Mouse (Mus musculus) MEL-GATA-1-ER (cell line): ENCODE measurements around the gene Rell1.

Experiments used
- DNase-seq: peaks from one replicate; pipeline ENCODE4 v3.0.0-alpha.2; 2012; ENCODE audit warnings: low read depth; ENCODE audit errors: extremely low read depth

Rell1 gene

DNA sequence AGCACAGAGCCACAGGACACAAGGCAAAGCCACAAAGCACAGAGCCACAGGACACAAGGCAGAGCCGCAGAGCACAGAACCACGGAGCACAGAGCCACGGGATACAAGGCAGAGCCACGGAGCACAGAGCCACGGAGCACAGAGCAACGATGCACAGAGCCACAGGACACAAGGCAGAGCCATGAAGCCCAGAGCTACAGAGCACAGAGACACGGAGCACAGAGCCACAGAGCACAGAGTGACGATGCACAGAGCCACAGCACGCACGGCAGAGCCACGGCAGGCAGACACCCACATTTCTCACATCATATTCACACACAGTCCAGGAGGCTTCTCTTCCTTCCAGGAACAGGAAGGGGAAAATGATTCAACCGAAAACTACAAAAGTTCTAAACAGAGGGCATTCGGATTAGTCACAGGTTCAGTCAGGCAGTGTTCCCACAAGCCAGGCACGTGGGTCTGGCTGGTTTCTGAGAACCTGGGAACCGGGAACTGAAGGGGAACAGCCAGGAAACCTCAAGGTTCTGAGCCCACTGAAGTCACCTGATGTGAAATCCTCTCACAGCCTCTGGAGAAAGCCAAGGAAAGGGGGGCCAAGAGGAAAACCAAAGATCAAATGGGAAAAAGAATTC is 15.2 kb downstream of the Rell1 start:
- no peak for DNase-seq

DNA sequence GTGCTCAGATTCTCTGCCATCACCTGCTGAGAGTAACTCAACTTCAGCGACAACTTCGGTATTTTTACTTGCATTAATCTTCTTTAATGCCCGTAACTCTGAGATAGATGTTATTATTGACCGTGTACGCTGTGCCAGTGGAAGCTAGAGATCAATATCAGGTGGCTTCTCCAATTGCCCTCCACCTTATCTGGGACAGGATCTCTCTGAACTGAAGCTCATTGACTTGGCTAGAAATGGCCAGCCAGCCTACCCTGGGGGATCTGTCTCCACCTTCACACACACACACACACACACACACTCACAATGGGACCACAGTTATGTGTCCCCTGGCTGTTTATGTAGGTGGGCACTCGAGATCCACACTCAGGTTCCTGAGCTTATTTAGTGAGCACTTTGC is 16.7 kb downstream of the Rell1 start:
- no peak for DNase-seq

DNA sequence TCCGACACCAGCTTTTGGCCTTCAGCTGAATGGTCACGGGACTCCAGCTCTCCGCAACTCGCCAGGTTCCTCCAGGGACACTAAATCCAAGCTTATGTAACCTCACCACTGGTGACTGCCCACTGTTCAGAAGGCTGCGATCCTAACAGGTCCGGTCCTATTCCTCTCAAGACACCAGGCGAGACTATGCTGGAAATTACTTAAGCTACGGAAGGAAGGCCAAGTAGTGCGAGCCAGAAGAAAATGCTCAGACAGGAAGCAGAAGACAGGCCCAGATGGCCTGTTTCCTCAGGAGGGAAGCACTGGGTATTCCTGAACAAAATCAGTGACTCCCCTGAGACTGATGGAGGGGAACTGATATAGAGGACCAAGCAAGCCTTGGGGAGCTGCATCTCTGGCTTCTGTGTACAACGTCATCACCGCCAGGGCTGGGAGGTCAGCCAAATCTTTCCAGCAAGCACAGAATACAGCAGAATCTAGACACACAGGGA is 17.2 kb downstream of the Rell1 start:
- no peak for DNase-seq

DNA sequence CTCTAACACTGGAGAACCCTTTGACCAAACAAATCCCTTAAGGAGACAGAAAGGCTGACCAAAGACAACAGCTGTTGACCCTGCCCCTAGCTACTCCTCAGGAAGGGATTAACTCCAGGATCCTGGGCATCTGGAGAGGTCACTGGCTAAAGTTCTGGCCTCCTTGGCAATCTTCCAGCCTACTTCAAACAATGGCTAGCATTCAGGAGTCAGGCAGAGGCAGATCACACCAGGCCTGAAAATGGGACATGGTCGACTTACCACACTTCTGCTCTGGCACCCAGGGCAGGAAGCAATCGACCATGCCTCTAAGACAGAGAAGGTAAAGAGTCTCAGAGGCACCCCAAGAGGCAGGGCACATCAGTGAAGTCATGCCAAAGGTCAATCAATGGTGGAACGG is 19.5 kb downstream of the Rell1 start:
- no peak for DNase-seq

DNA sequence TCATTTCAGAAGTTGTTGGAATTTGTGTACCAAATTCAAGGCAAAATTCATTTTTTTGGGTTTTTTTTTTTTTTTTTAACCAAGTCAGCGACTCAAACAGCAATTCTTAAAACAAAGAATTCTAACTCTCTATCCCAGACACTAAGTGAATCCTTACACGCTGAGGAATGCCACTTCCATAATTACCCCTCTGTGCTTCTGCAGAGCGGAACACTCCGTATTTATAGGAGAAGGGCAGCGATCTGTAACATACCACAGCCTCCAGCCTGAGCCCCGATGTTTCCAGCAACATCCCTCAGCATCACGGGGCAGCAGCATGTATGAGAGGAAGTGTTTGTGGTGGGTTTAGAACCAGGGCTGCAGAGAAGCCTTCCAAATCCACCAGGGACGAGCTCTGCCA is 21.2 kb downstream of the Rell1 start:
- no peak for DNase-seq

DNA sequence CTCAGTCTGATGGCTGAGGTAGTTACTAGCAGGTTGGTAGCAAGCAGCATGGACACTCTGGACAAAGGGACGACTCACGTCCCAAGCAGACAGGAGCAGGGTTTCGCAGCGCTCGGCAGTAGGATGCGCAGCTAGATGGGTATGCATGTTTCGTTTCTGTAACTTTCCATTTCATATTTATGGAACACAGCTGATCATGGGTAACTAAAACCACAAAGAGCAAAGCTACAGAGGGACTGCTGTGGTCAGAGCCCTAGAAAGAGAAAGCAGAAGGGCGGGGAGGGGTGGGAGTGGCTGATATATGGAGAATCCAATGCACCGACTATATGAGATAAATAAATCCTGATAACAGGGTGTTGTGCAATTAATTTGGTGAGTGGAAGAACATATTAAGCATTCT is 25.4 kb downstream of the Rell1 start:
- peak; percentile 20 for DNase-seq

DNA sequence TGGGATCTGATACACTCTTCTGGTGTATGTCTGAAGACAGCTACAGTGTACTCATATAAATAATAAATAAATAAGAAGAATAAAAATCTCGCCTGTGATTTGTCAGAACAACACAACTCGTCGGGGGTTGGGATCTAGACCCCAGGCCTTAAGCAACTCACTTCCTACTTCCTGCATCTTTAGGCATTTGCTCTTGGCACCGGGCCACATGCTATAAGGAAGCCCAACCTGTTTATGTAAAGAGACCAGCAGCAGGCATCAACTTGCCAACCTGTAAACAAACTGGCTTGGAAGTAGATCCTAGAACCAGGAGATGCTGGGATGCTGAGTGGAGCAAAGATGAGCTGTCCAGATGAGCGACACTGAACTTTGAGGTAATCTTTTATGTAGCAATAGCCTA is 26.8 kb downstream of the Rell1 start:
- peak; percentile 26 for DNase-seq

DNA sequence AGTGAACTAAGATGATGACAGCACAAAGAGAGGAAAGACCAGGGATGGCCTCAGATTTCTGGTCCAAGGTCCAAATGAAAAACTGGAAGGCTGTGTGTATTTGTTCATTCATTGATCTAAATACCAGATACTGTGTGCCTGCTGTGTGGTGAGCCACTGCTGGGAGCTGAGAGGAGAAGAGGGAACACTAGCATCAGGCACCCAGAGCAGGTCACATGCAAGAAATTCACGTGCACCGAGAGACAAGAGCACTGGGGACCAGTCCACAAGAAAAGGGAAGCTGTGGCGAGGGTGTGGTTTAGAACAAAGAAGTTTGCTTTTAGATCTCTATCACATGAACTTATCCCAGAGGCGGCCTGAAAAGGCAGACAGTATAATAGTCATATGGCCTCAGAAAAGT is 30.1 kb downstream of the Rell1 start:
- DNase-seq: peak; percentile 67

DNA sequence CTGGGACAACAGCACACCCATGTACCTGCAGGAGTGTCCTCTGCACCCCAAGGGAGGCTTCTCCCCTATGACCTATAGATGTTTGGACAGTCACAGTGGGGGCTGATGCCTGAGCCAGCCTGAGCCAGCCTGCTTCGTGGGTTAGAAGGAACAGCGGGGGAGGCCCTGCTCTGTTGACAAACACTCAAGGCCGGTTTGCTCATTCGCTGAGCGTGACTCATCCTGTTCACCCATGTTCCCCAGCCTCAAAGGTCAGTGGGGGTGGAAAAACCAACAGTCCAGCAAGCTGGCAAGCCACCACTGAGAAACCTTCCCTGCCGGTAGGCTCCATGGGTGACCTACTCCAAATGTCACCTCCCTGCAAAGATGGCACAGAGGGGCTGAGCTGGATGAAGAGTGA is 32.0 kb downstream of the Rell1 start:
- no peak for DNase-seq

DNA sequence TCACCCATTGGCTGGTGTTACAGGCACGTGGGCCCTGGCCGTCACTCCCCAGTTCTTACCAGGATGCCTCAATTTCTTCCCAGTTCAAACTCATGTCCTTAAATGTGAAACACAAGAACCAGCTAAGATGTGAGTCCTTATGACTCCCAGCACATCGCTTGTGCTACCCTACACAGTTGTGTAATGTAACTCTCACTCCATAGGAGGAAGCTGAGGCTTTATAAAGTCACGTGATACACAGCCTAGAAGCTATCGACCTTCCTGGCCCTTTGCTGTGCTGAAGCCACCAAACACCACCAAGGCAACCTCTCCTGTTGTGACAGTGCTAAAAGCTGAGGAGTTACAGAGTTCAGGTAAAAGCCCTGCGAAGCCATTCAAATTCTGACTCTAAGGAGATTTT is 33.1 kb downstream of the Rell1 start:
- no peak for DNase-seq

DNA sequence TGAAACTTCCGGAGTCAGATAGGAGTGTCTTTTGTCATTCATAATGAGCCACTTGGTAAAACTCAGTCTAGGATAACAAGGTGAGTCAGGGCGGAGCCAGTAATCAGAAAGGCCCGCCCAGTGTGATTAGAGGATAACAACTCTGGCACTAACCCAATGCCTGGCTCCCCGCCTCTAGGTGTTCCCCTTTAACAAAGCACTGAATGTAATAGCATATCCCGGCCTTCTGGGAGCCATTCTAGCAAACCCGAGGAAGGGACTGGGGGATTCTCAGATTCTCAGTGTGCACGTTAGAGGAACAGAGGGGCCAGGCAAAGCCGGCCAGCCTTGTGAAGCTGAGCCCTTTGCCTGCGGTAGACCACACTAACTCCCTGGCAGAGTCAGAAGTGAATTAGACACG is 35.9 kb downstream of the Rell1 start:
- no peak for DNase-seq

DNA sequence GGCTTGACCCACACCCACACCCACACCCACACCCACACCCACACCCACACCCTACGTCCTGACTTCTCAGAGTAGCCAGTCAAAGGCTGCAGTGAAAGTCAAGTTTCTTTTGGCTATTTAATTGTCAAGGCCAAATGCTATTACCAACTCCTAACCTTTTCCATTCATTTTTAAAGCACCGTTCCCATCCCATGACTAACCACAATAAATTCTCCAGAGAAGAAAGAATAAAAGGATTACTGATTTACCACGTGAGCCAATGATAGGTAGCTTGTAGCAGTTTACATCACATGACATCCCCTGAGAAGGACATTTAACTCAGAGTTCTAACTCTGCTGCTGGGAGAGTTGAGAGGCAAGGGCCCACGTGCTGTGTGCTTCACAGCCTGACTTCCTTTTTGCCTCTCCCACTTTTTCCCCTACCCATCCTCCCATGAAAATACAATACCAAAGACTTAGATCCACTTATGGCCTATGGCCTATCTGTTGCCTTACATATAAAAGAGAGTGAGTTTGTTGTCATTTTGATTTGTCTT is 37.8 kb downstream of the Rell1 start:
- DNase-seq: no peak

DNA sequence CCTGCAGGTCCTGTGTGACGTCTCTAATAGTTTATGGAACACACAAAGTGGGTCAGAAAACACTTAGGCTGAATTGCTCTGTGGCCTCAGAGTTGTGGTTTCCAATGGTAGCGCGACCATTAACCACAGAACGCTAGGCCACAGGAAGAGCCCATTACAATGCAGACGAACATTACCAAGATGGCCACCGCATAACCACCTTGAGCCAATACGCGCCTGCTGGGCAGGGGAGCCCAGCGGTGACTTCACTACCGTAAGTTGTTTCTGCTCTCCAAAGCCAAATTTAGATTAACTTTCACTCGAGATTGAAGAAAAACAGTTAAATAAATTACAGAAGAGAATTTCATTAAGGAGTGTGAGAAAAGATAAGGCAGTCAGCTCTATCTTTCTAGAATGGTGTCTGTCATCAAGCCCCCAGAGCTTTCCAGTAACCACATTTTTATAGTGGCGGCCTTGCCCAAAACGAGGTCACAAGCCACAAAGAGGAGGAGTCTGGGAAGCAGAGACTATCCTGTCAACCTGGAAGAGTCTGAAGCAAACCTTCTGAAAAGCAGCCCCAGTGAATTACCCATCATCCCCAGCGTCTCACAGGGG is 43.6 kb downstream of the Rell1 start:
- no peak for DNase-seq

DNA sequence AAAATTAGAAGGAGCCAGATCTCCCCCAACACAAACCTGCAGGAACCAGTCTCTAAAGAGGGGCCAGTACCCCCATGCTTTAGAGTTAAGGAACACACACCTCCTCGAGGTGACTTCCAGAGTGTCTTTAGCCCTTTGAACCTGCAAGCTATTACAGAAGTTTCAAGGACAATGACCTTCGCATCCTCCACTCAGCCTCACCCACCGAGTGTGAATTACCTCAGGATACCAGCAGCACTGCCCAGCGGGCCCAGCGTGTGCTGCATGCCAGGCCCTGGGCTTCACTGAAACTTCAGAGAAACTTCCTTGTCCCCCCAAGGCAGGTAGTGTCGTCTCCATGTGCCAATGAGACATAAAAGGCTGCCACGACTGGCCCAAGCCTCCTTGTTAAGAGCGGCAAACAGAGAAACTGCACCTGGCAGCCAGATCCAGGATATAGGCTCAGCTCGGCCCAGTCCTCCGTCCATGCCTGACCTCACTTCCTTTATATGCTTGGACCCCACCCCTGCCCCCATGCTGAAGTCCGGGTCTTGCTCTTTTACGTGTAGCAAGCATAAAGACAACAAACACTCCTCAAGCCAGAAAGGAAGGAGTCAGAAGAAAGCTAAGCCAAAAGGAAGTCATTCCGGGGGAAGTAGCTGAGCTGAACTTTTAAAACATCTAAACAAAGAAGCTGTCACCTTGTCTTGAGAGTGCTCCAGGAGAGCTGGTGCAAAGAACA is 45.2 kb downstream of the Rell1 start:
- DNase-seq: no peak

DNA sequence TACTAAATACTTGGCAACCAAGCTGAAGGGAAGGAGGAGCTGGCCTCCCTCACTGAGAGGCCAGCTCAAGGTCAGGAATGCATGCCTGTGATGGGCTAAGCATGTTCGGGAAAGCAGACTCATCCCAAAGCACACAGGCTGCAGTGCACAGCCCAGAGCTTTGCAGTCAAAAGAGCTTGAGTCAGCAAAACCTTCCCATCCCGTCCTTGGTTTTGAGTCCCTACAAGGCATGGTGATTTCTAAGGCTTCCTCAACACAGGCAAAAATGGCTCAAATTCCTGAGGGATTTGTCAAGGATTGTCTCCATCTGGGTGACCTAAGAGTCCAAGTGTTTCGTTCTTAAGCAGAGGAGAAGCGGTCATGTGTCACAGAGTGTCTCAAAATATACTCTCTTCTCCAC is 50.5 kb downstream of the Rell1 start:
- DNase-seq: no peak

DNA sequence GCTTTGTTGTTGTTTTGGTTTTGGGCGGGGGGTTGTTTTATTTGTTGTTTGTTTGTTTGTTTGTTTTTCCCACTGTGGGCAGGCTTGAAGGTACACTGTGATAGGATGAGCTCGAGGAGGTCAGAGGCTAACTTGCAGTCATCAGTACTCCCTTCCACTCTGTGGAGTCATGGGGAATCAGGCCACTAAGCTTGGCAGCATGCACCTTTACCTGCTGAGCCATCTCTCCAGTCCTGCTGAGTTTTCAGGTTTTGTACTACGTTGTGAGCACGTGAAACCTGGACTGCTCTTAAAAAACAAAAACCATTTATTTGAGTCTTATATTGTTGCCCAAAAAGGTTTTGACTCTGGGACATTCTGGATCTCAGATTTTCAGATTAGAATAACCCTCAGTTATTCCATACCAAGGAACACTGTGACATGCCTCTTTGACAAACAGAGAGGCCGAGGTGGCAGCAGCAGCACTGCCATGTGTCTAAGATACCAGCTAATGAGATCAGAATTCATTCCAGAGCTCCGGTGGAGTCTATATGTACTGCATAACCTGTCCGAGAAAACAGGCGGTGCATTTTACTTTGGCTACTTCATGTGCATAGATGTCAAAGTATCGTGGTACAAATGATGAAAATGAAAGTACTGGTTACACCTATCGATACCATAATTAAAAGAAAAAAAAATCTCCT is 52.1 kb downstream of the Rell1 start:
- DNase-seq: no peak

DNA sequence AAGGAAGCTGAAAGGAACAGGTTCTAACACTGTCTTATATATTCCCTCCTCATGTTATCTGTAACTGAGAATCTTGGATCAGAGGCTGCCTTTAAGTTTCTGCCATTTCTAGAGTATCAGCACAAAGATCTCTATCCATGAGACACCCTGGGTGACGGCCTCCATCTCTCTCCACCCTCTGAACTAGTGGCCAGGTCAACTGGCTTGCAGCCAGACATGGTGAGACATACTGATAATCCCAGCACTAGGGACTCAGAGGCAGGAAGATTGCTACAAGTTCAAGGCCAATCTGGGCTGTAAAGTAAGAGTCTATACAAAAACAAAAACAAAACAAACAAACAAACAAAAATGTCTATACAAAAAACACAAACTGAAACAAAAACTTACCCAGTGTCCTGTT is 53.8 kb downstream of the Rell1 start:
- DNase-seq: no peak

DNA sequence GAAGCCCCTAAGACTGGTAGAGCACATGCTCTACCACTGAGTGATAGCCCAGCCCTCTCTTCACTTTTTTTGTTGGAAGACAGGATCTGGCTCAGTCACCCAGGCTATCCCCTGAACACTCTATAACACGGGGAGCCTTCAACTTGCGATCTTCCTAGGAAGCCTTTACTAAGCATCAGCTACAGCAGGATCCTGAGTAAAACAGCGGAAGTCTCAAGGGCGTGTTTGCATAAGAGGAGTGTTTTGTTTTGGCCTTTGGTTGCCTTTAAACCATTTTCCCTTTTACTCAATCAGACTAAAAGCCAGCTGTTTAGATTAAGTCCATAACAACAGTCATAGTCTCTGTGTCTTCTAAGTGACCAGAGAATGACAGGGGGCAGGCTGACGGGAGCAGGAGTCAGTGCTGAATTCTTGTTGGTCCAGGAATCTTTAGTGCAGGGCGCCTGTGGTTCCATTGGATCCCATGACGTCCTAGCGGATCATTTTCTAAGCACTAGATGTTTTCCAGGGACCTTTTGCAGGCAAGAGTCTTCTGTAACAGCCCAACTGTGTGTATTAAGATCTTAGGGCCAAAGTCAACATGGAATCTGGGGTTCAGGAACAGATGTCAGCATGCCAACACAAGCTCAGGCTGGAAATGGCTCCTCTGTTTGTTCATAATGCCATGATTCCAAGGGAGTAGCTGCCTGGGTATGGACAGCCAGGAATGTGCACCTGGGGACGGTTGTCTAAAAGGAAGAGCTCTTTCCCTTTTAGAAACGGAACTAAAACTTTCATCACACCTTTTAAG is 58.3 kb downstream of the Rell1 start:
- no peak for DNase-seq

DNA sequence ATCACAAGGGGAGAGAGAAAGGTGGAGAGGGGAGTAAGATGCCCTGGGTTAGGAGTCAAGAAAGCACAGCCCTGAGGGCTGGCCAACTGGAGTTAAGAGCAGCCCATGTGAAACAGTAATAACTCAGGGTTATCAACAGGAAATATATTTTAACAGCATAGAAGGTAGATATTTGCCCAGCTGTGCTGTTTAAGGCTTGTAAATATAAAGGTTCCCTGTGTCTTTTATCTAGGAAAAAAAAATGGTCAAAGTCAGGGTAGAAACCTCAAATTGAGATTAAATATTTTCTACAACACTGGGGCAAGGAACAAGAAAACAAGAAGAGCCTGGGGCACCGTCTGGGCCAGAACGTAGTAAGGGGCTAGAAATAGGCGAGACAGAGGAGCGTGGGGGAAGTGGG is 61.2 kb downstream of the Rell1 start:
- peak; percentile 35 for DNase-seq

DNA sequence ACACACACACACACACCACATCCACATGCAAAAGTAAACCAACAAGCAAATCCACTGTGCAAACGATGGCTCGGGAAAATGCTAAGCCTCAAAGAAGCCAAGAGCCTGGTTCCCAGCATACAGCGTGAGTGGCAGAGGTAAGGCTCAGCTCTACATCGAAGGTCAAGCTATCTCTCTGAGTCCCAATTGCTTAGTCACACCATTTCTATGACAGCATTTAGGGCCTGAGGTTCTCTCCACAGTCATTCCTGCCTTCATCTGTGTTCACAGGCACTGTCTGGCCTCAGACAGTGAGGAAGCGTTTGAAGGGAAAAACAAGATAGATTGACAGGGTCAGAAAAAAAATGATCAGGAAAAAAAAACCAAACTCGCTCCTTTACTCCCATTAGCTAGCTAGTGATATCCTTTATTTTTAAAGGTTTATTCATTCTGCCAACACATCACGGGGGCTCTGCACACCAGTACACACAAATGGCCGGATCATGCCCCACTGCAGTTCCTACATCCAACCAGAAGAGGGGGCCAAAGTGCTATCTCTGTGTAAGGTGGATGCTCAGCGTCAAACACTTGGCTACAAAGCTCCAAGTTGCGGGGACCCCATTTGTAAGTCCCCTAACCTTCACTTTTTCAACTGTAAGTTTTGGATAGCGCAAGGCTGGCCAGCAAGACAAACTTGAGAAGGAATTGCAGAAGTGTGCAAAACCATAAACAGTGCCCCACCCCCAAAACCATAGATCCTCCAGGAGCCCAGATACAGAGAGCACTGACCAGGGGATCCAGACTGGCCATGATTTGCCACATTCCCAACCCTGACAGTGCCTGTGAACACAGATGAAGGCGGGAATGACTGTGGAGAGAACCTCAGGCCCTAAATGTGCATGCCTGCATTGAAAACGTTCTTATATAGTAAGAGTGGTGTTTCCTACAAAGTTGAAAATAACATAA is 62.3 kb downstream of the Rell1 start:
- peak; percentile 47 for DNase-seq
